Mouse (Mus musculus): Measurements from ENCODE around the gene Pnma1.

The Pnma1 gene

DNA sequence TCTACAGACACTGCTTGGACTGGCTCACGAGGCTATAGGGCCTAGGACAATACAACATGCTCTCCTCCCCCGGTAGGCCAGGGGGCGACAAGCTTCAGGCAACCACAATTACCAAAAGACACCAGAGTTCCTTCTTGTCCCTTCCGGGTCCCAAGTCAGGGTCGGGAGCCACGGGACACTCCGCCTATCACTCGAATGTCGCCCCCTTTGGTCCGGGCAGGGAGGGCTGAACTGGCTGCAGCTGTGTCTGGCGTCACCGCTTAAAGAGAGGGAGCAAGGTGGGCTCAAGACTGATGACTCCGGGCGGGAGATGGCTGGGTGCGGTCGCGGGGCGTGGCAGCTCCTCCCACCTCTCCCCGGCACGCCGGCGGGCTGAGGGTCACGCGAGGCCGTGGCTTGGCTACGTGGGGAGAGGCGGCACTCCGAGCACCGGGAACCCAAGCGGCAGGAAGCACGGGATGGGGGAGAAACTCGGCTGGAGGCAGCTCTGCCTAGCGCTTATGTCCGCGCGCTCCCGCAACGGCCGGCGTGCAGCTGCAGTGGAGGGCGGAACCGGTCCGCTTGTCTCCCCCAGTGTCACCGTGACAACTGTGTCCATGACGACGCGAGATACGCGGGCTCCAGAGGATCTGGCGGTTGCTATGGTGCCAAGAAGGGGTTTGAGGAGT, at the start of gene Pnma1:
Gene Pnma1, minus strand, starts transcription at position 536 of the 668 bp plus-strand sequence.
- in situ Hi-C loops (cut with MboI, MseI), result no loop called here

DNA sequence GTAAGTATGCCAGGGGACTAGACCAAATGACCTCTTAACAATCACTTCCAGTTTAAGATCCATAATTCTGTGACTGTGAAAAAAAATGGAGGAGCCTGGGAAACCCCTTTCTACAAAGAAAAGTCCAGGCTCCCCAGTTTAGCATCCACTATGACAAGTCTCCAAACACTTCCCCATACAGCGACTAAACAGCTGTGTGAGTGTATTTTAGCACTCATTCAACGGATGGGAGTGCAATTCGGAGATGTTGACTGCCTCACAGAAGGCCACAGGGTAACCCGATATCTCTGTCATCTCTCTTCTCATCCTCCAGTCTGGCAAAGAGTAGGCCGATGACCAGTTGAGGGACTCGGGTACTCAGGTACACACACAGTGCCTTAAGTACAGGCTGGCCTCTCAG, 46.9 kb upstream of the Pnma1 start:
- in situ Hi-C loops (cut with MboI, MseI), result loop anchor here (25.0 kb wide), 1 partner anchor 1267 kb away; the partner anchor contains the start of gene Fos

DNA sequence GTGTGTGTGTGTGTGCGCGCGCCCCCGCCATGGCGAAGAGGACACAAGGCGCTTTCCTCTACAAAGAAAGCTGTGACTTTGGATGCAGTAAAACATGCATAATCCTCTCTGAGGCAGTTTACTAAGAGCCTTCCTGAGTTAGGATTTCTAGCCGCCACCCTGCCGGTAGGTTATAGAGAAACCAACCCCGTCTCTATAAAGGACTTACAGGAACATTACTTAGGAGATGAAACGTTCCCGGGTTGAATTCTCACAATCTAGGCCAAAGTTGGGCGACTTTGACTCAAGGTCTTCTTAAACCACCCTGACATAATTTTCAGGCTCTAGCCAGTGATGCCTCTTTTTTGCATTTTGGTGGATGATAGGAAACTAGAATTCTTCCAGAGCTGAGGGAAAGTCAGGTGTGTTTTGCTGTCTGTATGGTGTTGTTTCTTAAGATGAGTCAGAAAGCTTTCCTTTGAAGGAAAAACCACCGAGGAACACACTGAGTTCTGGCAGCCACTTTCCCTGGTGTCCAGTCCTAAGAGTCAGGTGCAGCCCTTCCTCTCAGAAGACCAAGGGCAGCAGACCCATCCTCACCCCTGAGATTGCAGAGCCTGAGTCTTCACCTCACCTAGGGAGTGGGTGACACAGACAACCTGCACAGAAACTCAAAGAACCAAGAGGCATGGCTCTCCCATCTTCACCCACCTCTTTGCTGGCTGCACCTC, 46.3 kb upstream of the Pnma1 start:
- in situ Hi-C loops (cut with MboI, MseI), result loop anchor here (25.0 kb wide), 1 partner anchor 1268 kb away; the partner anchor contains the start of gene Fos

DNA sequence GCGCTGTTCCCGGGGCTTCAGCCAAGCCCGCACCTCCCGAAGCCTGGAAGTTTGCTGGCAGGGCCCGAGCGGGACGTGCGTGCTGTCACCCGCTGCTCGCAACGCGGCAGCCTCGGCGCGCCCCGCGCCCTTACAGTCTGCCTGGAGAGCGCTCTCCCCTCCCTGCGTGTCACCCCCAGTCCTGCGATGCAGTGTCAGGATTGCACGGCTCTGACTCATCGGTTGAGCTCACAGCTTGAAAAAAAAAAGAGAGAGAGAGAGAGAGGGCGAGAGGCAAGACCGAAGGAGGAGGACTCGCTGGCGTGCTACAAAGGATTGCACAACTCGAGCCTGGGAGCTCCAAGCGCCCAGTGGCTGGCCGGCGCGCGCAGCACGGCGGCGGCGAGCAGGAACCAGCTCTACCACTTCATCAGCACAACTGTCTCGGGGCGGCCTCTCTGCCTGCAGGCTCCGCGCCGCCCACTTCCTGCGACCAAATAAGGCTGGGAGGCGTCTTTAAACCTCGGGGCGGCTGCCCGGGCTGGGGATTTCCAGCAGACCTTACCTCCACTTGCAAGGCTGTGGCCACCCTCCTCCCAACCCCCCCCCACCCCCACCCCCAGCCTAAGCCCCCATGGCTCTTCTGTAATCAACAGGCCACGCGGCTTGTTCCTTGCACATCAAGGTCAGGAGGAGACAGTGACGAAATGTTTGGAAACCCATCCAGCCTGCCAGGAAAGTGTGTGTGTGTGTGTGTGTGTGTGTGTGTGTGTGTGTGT, 45.5 kb upstream of the Pnma1 start:
- in situ Hi-C loops (cut with MboI, MseI), result loop anchor here (25.0 kb wide), 1 partner anchor 1268 kb away; the partner anchor contains the start of gene Fos

DNA sequence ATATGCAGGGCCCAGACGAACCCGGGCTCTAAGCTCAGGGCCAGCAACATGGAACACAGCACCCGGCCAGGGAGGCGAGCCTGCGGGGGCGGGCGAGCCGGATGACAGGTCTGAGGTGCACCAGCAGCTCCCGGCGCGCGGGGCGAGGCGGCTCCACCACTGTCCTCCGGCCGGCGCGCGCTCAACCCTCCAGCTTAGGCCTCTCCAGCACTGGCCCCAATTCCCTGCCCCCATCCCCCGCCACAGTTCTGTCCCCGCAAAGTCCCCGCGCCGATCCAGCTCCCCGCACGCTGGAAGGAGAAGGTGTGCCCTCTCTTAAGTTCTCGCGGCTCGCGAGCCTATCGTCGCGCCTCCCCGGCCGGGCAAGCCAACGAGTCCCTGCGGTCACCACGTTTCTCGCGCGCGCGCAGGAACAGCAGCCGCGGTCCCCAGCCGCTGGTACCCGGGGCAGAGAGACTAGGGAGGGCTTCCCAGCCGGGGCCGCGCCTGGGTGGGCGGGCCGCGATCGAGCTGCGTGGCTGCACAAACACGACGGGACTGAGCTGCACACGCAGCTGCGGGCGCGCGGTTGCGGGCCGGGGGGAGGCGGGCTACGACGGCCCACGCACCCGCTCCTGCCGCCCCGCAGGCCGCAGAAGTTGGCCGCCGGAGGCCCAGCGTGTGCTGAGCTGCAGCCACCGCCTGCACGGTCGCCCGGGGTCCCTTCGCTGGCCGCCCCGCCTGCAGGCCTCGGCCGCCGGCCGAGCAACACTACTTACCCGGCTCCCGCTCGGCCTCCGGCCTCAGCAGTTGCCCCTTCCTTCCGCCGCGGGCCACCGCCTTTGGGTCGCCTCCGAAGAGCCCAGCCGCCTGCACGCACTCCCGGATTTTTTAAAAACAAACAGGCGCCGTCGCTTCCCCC, 44.7 kb upstream of the Pnma1 start:
- in situ Hi-C loops (cut with MboI, MseI), result loop anchor here (25.0 kb wide), 1 partner anchor 1269 kb away; the partner anchor contains the start of gene Fos

DNA sequence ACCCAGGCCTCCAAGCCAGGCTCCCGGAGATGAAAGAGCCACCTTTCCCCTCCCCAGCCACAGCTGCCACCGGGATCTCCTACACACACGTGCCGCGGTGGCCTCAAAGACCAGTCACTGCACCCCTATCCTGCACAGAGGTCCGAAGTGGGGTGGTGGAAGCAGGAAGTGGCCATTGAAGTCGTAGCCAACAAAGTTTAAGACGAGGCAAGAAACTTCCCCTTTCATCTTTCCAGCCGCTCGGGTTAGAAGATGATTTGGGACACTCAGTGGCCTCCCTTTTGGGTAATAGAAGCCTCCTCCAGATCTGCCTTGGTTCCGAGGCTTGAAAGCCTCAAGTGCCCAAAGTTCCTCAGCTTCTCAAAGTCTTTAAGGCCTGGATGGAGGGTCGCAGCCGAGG, 44.0 kb upstream of the Pnma1 start:
- in situ Hi-C loops (cut with MboI, MseI), result loop anchor here (25.0 kb wide), 1 partner anchor 1270 kb away; the partner anchor contains the start of gene Fos

DNA sequence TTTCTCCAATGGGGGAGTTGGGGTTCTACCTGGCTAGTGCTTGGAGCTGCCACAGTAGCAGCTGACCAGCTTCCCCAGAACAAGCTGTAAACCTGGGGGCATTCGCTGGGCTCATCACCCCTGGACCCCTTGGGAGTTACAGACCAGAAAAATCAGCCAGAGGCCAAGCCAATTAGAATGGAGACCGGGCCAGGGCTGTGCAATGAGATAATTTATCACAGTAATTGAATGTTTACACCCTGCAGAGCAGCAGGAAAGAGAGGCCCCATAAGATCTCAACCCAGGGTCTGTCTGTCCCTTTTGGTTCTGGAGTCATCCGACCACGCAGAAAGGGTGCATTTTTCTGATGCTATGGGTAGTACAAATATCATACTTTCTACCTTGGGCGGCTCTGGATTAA, 43.5 kb upstream of the Pnma1 start:
- in situ Hi-C loops (cut with MboI, MseI), result loop anchor here (25.0 kb wide), 1 partner anchor 1271 kb away; the partner anchor contains the start of gene Fos

DNA sequence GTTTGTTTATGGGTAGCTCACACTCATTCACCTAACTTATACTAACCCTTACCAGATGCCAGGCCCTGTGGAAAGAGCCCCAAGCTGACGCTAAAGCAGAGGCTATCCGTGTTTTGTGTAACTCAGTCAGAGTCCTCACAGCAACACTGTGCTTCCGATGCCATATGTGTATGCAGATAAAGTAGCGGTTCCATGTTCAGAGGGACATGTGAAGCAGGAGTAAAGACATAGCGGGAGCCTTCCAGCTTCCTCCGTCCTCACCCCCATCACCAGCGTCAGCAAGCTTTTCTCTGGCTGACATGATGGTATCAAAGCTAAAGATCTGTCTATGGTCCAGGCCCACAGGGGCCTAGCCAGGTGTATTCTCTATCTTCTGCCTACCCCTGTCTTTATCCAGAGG, 42.9 kb upstream of the Pnma1 start:
- in situ Hi-C loops (cut with MboI, MseI), result loop anchor here (25.0 kb wide), 1 partner anchor 1271 kb away; the partner anchor contains the start of gene Fos

DNA sequence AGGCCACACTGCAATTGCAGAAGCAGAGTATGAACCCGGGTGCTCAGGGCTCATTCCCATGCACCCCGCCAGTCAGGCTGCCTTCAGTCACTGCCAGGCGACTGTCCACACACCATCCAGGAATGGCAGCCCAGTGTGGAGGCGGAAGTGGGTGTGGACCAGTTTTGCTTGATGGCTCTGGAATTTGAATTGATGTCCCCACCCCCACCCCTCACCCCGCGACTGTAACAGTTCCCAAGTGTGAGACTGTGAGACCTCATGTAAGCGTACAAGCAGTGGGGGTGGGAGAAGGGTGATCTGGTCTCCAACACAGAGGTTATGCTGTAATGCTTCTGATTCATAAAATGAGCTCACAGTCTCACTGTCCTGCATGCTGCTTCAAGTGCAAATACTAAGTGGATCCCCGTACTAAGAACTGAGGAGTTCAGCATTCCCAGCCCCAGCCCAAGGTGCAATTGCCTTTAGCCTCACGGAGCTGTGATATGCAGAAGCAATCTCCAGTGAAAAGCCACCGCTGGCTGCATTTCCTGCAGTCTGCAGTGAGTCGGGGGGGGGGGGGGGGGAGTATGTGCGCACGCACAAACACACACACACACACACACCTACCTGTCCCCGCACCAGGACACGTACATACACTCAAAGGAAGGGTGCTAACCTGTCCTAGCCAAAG, 42.0 kb upstream of the Pnma1 start:
- in situ Hi-C loops (cut with MboI, MseI), result loop anchor here (25.0 kb wide), 1 partner anchor 1272 kb away; the partner anchor contains the start of gene Fos

DNA sequence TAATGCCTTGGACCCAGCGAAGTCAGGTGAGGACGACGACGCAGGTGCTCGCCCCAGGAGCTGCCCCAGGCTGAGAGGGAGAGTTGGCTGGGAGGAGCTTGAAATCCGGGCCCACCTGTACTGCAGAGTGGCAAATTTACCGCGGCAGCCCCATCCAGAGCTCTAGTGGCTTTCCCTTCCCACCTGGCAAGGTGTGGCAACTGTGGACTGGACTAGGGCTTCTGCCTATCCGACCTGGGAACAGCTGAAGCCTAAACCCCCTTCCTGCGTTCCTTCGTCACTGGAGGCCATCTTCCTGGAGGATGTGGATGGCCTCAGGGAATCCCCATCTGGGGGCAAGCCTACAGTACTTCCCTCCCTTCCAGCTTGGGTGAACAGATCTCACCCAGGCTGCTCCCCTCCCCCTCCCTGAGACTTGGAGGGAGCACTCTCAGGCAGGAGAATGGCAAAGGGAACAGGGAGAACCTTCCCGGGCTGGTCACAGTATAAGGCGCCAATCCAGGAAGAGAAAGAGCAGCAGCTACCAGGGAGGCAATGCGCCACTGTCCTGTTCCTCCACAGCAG, 40.7 kb upstream of the Pnma1 start:
- in situ Hi-C loops (cut with MboI, MseI), result loop anchor here (25.0 kb wide), 1 partner anchor 1273 kb away; the partner anchor contains the start of gene Fos

DNA sequence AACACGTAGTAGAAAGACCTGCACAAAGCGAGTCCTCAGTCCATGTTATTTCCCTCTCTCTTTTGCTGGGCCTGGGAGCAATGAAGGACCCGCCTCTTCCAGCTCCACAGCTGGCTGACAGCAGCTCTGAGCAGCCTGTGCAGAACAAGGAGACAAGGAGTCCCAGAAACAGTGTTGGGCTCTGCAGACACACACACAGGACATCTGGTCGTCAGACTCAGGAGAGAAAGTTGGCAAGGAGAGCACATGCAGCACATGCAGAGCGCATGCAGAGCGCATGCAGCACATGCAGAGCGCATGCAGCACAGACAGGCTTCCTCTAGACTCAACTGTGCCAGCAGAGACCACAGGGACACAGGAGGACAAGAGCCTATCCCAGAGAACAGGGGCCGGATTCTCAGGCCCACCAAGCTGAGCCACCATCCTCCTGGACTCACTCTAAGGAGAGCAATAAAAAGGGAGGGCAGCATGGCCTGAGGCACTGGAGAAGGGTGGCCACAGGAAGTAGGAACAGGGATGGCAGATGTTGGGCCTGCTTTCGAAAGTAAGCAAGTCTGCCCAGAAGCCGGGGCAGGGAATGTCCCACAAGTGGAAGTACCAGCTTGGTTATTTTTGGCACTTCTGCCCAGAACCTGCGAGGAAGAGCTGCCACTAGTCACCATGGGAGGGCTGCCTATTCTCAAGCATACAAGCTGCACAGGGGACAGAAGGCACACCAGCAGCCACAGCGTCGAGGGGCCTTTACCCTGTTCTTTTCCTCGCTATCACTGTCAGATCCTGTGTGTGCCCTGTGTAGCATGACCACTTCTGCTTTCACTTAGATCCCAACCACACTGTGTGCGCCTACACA, 39.7 kb upstream of the Pnma1 start:
- in situ Hi-C loops (cut with MboI, MseI), result loop anchor here (25.0 kb wide), 1 partner anchor 1274 kb away; the partner anchor contains the start of gene Fos

DNA sequence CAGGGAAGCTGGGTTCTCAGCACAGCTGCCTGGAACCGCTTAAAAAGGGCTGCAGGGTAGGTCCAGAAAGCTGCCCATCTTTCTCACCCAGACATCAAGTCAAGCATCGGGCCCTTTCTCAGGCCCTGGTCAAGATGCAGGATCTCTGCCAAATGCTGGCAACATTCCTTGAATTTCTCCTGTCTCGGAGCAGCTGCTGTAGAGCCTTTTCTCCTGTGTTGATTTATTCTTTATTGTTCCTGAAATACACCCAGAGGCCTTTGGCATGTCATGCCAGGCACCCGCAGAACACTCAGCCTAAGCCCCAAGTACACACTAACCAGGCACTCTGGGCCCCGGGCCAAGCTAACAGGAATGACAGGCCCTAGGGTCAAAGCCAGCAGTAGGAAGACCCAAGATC, 38.7 kb upstream of the Pnma1 start:
- in situ Hi-C loops (cut with MboI, MseI), result loop anchor here (25.0 kb wide), 1 partner anchor 1275 kb away; the partner anchor contains the start of gene Fos

DNA sequence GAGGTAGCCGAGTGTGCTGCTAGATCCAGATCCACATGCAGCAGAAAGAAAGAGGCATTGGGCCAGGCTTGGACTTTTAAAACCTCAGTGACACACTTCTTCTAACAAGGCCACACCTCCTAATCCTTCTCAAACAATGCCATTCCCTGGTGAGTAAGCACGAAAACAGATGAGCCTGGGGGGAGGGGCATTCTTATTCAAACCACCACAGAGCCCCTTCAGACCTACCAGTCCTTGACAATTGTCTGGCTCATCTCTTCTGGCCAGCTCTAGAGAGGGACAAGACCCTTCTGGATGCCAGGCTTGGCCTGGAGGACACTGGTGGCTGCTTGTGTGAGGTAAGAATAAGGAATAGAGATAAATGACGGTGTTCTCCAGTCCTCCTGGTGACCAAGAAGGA, 38.2 kb upstream of the Pnma1 start:
- in situ Hi-C loops (cut with MboI, MseI), result loop anchor here (25.0 kb wide), 1 partner anchor 1276 kb away; the partner anchor contains the start of gene Fos

DNA sequence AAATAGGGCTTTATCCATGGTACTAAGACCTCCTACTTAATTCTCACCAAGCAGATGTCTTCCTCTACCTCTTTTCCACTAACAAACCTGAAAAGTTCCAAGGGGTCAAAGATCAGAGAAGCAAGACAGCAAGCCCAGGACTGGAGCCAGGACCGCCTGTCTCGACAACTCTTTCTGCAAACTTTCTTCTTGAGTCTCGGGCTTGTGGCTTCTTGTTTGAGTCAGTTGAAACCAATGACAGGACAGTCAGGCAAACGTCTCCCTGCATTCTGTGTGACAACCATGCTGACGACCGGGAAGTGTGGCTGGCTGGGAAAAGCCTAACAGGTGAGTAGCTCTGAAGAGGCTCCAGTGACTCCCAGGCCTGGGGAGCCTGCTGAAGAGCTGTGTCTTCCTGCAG, 37.3 kb upstream of the Pnma1 start:
- in situ Hi-C loops (cut with MboI, MseI), result loop anchor here (25.0 kb wide), 1 partner anchor 1277 kb away; the partner anchor contains the start of gene Fos

DNA sequence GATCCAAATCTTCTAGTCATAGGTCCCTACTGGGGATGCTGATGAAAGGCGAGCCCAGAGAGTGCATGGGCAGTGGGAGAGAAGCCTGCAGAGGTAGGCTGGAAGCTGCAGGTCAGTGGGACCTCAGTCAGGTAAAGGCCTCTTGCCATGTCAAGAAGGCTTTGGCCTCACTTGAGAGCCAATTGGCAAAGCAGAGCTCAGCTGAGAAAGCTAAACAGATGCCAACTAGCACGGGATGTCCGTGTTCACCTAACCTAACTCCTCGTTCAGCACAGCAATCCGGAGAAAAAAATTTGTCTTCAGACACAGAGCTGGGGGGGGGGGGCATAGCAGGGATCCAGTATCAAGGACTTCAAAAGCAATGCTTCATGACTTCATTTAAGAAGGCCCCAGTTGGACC, 36.7 kb upstream of the Pnma1 start:
- in situ Hi-C loops (cut with MboI, MseI), result loop anchor here (25.0 kb wide), 1 partner anchor 1277 kb away; the partner anchor contains the start of gene Fos

DNA sequence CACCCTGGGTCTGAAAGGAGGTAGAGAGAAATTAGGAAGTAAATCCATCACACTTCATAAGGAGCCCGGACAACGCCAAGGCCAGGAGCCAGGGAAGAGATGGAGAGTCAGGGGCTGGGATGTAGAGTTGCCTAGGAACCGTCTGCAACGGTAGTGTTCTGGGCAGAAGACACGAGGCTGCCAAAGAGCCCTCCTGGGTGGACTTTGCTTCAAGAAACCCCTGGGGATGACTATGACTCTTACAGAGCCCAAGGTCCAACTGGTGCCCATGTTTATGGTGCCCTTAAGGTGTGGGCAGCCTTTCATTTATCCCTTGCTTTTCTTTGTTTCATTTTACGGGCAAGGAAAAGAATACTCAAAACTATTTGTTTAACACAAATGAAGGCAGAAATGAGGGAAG, 33.7 kb upstream of the Pnma1 start:
- in situ Hi-C loops (cut with MboI, MseI), result loop anchor here (25.0 kb wide), 1 partner anchor 1280 kb away; the partner anchor contains the start of gene Fos

DNA sequence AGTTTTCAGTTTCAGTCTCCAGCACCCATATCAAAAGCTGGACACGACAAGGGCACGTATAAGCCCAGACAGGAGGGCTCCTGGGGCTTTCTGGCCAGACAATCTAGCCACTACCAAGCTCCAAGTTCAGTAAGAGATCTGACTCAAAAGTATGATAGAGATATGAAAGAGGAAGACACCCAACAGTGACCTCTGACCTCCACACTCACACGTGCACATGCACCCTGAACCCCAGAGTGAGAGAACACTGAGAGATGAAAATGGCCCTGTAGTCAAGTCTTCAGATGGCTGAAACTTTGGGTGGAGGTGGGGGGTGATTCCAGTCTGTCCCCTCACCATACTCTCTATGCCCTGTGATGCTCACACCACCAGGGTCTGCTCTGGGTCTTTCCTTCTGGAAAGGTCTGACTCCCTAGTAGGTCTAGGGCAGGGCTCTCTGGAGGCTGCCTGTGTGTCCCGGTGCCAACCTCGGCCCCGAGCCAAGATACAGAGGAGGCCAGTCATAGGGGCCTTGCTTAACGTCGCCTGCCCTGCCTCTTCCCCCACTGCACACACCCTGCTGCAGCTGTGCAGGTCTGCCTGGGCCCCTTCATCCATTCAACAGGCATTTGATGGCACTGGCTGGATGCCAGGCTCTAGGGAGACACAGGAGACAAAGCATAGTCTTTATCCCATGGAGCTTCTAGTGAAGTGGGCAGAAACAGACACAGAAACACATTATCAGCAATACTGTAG, 32.6 kb upstream of the Pnma1 start:
- in situ Hi-C loops (cut with MboI, MseI), result loop anchor here (25.0 kb wide), 1 partner anchor 1281 kb away; the partner anchor contains the start of gene Fos

DNA sequence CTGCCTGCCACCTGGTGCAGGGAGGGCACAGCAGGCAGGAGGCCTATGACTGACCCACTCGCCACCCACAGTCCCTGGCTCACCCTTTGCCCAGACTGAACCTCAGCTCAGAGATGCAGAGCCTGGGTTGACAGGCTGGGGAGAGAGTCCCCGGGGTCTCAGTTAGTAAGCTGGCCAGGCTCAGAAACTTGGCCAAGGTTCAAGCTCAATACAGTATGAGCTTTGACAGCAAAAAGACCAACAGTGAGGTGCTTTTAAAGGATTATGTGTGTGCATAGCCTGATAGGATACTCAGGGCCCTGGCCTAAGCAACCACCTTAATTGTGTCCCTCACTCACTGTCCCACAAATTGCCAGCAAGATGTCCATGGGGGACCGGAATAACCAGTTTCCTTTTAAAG, 31.8 kb upstream of the Pnma1 start:
- in situ Hi-C loops (cut with MboI, MseI), result loop anchor here (25.0 kb wide), 1 partner anchor 1282 kb away; the partner anchor contains the start of gene Fos

Measured in T-helper 2 cell (primary cell).